Mouse (Mus musculus) MEL (cell line): ENCODE data around the gene Mrtfb. TPM values are rescaled to one million over a fixed set of nuclear protein-coding genes. Genes with fewer than 3 reads are reported as not detected.

ENCODE experiments used
- DNase-seq: peaks from one replicate; pipeline ENCODE4 v3.0.0; 2011; ENCODE audit warnings: low read depth, low spot score
- H3K27ac ChIP-seq: 2 replicates; pipeline ENCODE4 v1.5.1; 2012; ENCODE audit warnings: low read depth, mild to moderate bottlenecking, control low read depth, low read length, moderate library complexity; ENCODE audit not compliant: control insufficient read depth
- H3K27me3 ChIP-seq, 2 experiments: fragments of 150-350 bp in 1 of 2; sonication (generic) in 1 of 2; 2 replicates each; pipeline ENCODE4 v1.6.1; 2012; ENCODE audit warnings: low read length in 2 of 2, mild to moderate bottlenecking in 2 of 2, improper control_type of control experiment in 1 of 2, moderate library complexity in 1 of 2; ENCODE audit not compliant: insufficient read depth in 2 of 2, control insufficient read depth in 1 of 2
- H3K36me3 ChIP-seq, 2 experiments: 2 replicates each; pipeline ENCODE4 v1.6.1; 2012 to 2014; ENCODE audit warnings: low read length in 2 of 2, improper control_type of control experiment in 1 of 2, inconsistent platforms in 1 of 2, mild to moderate bottlenecking in 1 of 2; ENCODE audit not compliant: insufficient read depth in 2 of 2, control insufficient read depth in 1 of 2
- H3K4me1 ChIP-seq, 2 experiments: fragments of 150-350 bp in 1 of 2; sonication (generic) in 1 of 2; 2 replicates each; pipeline ENCODE4 v1.6.1; 2012; ENCODE audit warnings: low read length in 2 of 2, improper control_type of control experiment in 1 of 2, mild to moderate bottlenecking in 1 of 2; ENCODE audit not compliant: insufficient read depth in 2 of 2, control insufficient read depth in 1 of 2
- H3K4me3 ChIP-seq, 2 experiments: fragments of 150-350 bp in 1 of 2; sonication (generic) in 1 of 2; 2 replicates each; pipeline ENCODE4 v1.5.1; 2012; ENCODE audit warnings: low read depth in 2 of 2, low read length in 2 of 2, mild to moderate bottlenecking in 2 of 2, moderate library complexity in 2 of 2, control low read depth in 1 of 2, improper control_type of control experiment in 1 of 2; ENCODE audit not compliant: control insufficient read depth in 1 of 2, insufficient read depth in 1 of 2
- H3K79me2 ChIP-seq: 2 replicates; pipeline ENCODE4 v1.6.1; 2012; ENCODE audit warnings: mild to moderate bottlenecking, low read length, moderate library complexity; ENCODE audit not compliant: control insufficient read depth, poor library complexity, insufficient read depth
- H3K9ac ChIP-seq: 2 replicates; pipeline ENCODE4 v1.6.1; 2012; ENCODE audit warnings: low read depth, mild to moderate bottlenecking, control low read depth, low read length, moderate library complexity; ENCODE audit not compliant: control insufficient read depth, poor library complexity, severe bottlenecking
- H3K9me3 ChIP-seq: fragments of 150-350 bp; sonication (generic); replicated peaks from 2 replicates; pipeline ENCODE4 v1.6.1; 2012; ENCODE audit warnings: mild to moderate bottlenecking, low read length, improper control_type of control experiment, moderate library complexity; ENCODE audit not compliant: insufficient read depth
- BHLHE40 ChIP-seq: IDR thresholded peaks from 2 replicates; pipeline ENCODE4 v1.6.1; 2012; ENCODE audit warnings: low read depth, mild to moderate bottlenecking, inconsistent platforms, low read length, improper control_type of control experiment, borderline replicate concordance
- CHD1 ChIP-seq: IDR thresholded peaks from 2 replicates; pipeline ENCODE4 v1.6.1; 2012; ENCODE audit warnings: low read depth, mild to moderate bottlenecking, inconsistent platforms, low read length, improper control_type of control experiment
- CHD2 ChIP-seq: IDR thresholded peaks from 2 replicates; pipeline ENCODE4 v1.6.1; 2011; ENCODE audit warnings: low read length, improper control_type of control experiment
- CTCF ChIP-seq, 3 experiments: IDR thresholded peaks in 2 of 3; conservative IDR thresholded peaks in 1 of 3; 2 replicates each; pipeline ENCODE4 v1.5.1; 2011 to 2012; ENCODE audit warnings: low read length in 3 of 3, low read depth in 2 of 3, mild to moderate bottlenecking in 2 of 3, improper control_type of control experiment in 1 of 3, inconsistent platforms in 1 of 3, mixed read lengths in 1 of 3, moderate library complexity in 1 of 3; ENCODE audit not compliant: control insufficient read depth in 1 of 3, insufficient read depth in 1 of 3, poor library complexity in 1 of 3, severe bottlenecking in 1 of 3
- GABPA ChIP-seq: IDR thresholded peaks from 2 replicates; pipeline ENCODE4 v1.6.1; 2012; ENCODE audit warnings: low read depth, mild to moderate bottlenecking, inconsistent platforms, low read length, improper control_type of control experiment, moderate library complexity
- GATA1 ChIP-seq: IDR thresholded peaks from 2 replicates; pipeline ENCODE4 v1.6.1; 2011; ENCODE audit warnings: low read depth, low read length, improper control_type of control experiment
- HCFC1 ChIP-seq: IDR thresholded peaks from 2 replicates; pipeline ENCODE4 v1.6.1; 2012; ENCODE audit warnings: low read depth, mild to moderate bottlenecking, inconsistent platforms, low read length, improper control_type of control experiment, moderate library complexity
- MAX ChIP-seq: IDR thresholded peaks from 2 replicates; pipeline ENCODE4 v1.6.1; 2011; ENCODE audit warnings: low read length, improper control_type of control experiment
- MAZ ChIP-seq: IDR thresholded peaks from 2 replicates; pipeline ENCODE4 v1.6.1; 2012; ENCODE audit warnings: low read depth, mild to moderate bottlenecking, inconsistent platforms, low read length, improper control_type of control experiment
- MEF2A ChIP-seq: IDR thresholded peaks from 2 replicates; pipeline ENCODE4 v1.6.1; 2014; ENCODE audit warnings: low read depth, mild to moderate bottlenecking, inconsistent platforms, low read length, improper control_type of control experiment; ENCODE audit not compliant: poor library complexity, insufficient replicate concordance, severe bottlenecking; ENCODE audit errors: extremely low read depth
- MYB ChIP-seq: IDR thresholded peaks from 2 replicates; pipeline ENCODE4 v1.6.1; 2011; ENCODE audit warnings: mild to moderate bottlenecking, low read depth, low read length, improper control_type of control experiment
- MYC ChIP-seq: IDR thresholded peaks from 2 replicates; pipeline ENCODE4 v1.6.1; 2011; ENCODE audit warnings: low read depth, mild to moderate bottlenecking, low read length, improper control_type of control experiment, moderate library complexity
- NELFE ChIP-seq: IDR thresholded peaks from 2 replicates; pipeline ENCODE4 v1.6.1; 2011; ENCODE audit warnings: low read depth, low read length, improper control_type of control experiment
- POLR2A ChIP-seq, 2 experiments: IDR thresholded peaks; 2 replicates each; pipeline ENCODE4 v1.6.1; 2011 to 2012; ENCODE audit warnings: low read length in 2 of 2, mild to moderate bottlenecking in 2 of 2, control low read depth in 1 of 2, improper control_type of control experiment in 1 of 2, low read depth in 1 of 2, moderate library complexity in 1 of 2; ENCODE audit not compliant: control insufficient read depth in 1 of 2, insufficient read depth in 1 of 2, poor library complexity in 1 of 2
- POLR2AphosphoS5 ChIP-seq: IDR thresholded peaks from 2 replicates; pipeline ENCODE4 v1.6.1; 2012; ENCODE audit warnings: low read depth, borderline replicate concordance, mild to moderate bottlenecking, inconsistent platforms, low read length, moderate library complexity, mixed read lengths
- RAD21 ChIP-seq: IDR thresholded peaks from 2 replicates; pipeline ENCODE4 v1.6.1; 2011; ENCODE audit warnings: mild to moderate bottlenecking, low read depth, low read length, improper control_type of control experiment
- SMC3 ChIP-seq: IDR thresholded peaks from 2 replicates; pipeline ENCODE4 v1.6.1; 2011; ENCODE audit warnings: low read depth, low read length, improper control_type of control experiment
- TAL1 ChIP-seq: IDR thresholded peaks from 2 replicates; pipeline ENCODE4 v1.6.1; 2012; ENCODE audit warnings: mild to moderate bottlenecking, inconsistent platforms, low read length, moderate library complexity, mixed read lengths
- UBTF ChIP-seq: IDR thresholded peaks from 2 replicates; pipeline ENCODE4 v1.6.1; 2012; ENCODE audit warnings: low read depth, mild to moderate bottlenecking, inconsistent platforms, low read length, improper control_type of control experiment, moderate library complexity, borderline replicate concordance; ENCODE audit not compliant: insufficient read depth
- ZC3H11A ChIP-seq: IDR thresholded peaks from 2 replicates; pipeline ENCODE4 v1.6.1; 2012; ENCODE audit warnings: low read depth, mild to moderate bottlenecking, inconsistent platforms, low read length, improper control_type of control experiment
- ZKSCAN1 ChIP-seq: IDR thresholded peaks from 2 replicates; pipeline ENCODE4 v1.6.1; 2012; ENCODE audit warnings: low read depth, mild to moderate bottlenecking, inconsistent platforms, low read length, improper control_type of control experiment, moderate library complexity
- polyA plus RNA-seq, 2 experiments: library from polyadenylated mRNA; stranded (reverse) in 1 of 2; unstranded in 1 of 2; fragments of >175 nt in 1 of 2; fragments of >200 nt in 1 of 2; gene quantifications; 2 replicates each; pipeline versions ENCODE4 v1.2.1 to v1.2.4; 2012; ENCODE audit warnings: low replicate concordance in 2 of 2, low read depth in 1 of 2; ENCODE audit not compliant: insufficient read length in 2 of 2, insufficient read depth in 1 of 2, missing spikeins in 1 of 2
- total RNA-seq: library from RNA; depleted of rRNA; stranded (reverse); fragments of 300-350 nt; gene quantifications from 2 replicates; pipeline ENCODE4 v1.2.3, GENCODE M21; 2012

Mrtfb gene
- total and polyA plus RNA-seq, 3 experiments = 2.7 to 6.6 TPM; not detected in 1

GRCm38 (mm10) chr16:13239039-13239438, 17.2 kb upstream of the Mrtfb start:
- Histone ChIP-seq H3K36me3 (no peaks in the 10 kb centered on the region), H3K9ac (no peak overlapping the region), H3K4me3 (no peak overlapping the region), H3K9me3 (no peaks in the 10 kb centered on the region), H3K79me2 (no peaks in the 10 kb centered on the region), H3K27me3 (peaks cover 0 to 1% of the 10 kb centered on the region in 2 experiments; a peak in 2 of 4 replicates), H3K4me1 (no peaks in the 10 kb centered on the region), H3K27ac (no peak overlapping the region)
- no peak for DNase-seq
- TF ChIP-seq MEF2A (no peak), ZC3H11A (no peak), GATA1 (no peak), MAZ (no peak), RAD21 (no peak), SMC3 (no peak)

- Histone ChIP-seq H3K4me1 (no peaks in the 10 kb centered on the region), H3K27ac (no peak overlapping the region), H3K36me3 (no peaks in the 10 kb centered on the region), H3K4me3 (no peak overlapping the region), H3K27me3 (peaks cover 0 to 1% of the 10 kb centered on the region in 2 experiments; a peak in 2 of 4 replicates), H3K9ac (no peak overlapping the region), H3K9me3 (no peaks in the 10 kb centered on the region), H3K79me2 (no peaks in the 10 kb centered on the region)
- TF ChIP-seq CHD2 (no peak), RAD21 (no peak), CTCF (IDR thresholded peaks at IDR 0.05 in 2 of 3, conservative IDR thresholded peaks at IDR 0.05 in 1 of 3; ENCODE audit: control insufficient read depth in 1 of 3, insufficient read depth in 1 of 3, low read depth in 2 of 3, low read length in 3 of 3, poor library complexity in 1 of 3, severe bottlenecking in 1 of 3) (no peak), MAZ (no peak), MYB (no peak), POLR2A (IDR thresholded peaks at IDR 0.05; ENCODE audit: control insufficient read depth in 1 of 2, insufficient read depth in 1 of 2, low read depth in 1 of 2, low read length in 2 of 2, poor library complexity in 1 of 2) (no peak), HCFC1 (no peak)
- no peak for DNase-seq
Observed at GRCm38 (mm10) chr16:13239544-13239943, 16.7 kb upstream of the Mrtfb start.

- Histone ChIP-seq H3K36me3 (no peaks in the 10 kb centered on the region), H3K9ac (no peak overlapping the region), H3K27me3 (peaks cover 0 to 1% of the 10 kb centered on the region in 2 experiments; a peak in 2 of 4 replicates), H3K4me1 (no peaks in the 10 kb centered on the region), H3K4me3 (no peak overlapping the region), H3K9me3 (no peaks in the 10 kb centered on the region), H3K27ac (no peak overlapping the region), H3K79me2 (no peaks in the 10 kb centered on the region)
- TF ChIP-seq TAL1 (no peak), NELFE (no peak), MAX (no peak), CHD1 (no peak), POLR2AphosphoS5 (no peak), MAZ (no peak), MYB (no peak), MYC (no peak), UBTF (no peak), ZKSCAN1 (no peak), SMC3 (no peak), MEF2A (no peak), GABPA (no peak), BHLHE40 (no peak)
- no peak for DNase-seq
Observed at GRCm38 (mm10) chr16:13240326-13240725, 16.0 kb upstream of the Mrtfb start.
